Comparison of ENCODE assay signal across 25 mouse cellular contexts in genomic region chr17:44766975-44767374, GRCm38 (mm10). TPM values are rescaled to one million over a fixed set of nuclear protein-coding genes. Genes with fewer than 3 reads are reported as not detected.
A peak's percentile ranks its signal among the peaks of the same experiment; 100 is the strongest.
DNase-seq lines count a peak whose midpoint lies in the region; ATAC-seq and TF ChIP-seq lines count a peak whose summit lies in the region.
"Had no signal": no experiment of that assay in that cellular context is flagged by ENCODE, and none has a peak within 500 bp of the region (broad histone marks: within the 10 kb centered on the region; RNA-seq: fewer than 3 reads in every experiment).

No protein-coding gene starts in this region.

- DNase-seq in lung, adult 2 months = no peak
- DNase-seq in lung, postnatal 36 days = peak; percentile 17
- no peak for DNase-seq in lung, postnatal 25 days (ENCODE audit: low spot score)
- DNase-seq in kidney, adult 11 months = no peak
- no peak for DNase-seq in midbrain, embryonic 14.5 days
- DNase-seq: adrenal gland, postnatal 10 days; adrenal gland, postnatal 36 days; B cell, adult 2 months; cerebellum, adult 18-20 months; cerebellum, adult 9-10 months; cerebellum, postnatal 14 days; forebrain, postnatal 0 days; gastrocnemius, adult 2 months; gastrocnemius, postnatal 14 days; heart, adult 18-20 months; heart, postnatal 14 days; heart, postnatal 4 days had no signal

- no peak for TF ChIP-seq CTCF in lung, adult 2 months (IDR thresholded peaks at IDR 0.05; ENCODE audit: insufficient read depth, low read length)
- no peak for TF ChIP-seq CTCF in embryonic fibroblast, embryonic 13.5 days (IDR thresholded peaks at IDR 0.05; ENCODE audit: borderline replicate concordance, insufficient read depth, low read length)

- H3K27me3 ChIP-seq in lung, embryonic 15.5 days = no peaks in the 10 kb centered on the region
- no peaks in the 10 kb centered on the region for H3K27me3 ChIP-seq in midbrain, embryonic 14.5 days (ENCODE audit: control insufficient read depth, insufficient read depth, low read length)
- H3K27me3 ChIP-seq: heart, embryonic 12.5 days; heart, embryonic 15.5 days; Patski had no signal

- no peak overlapping the region for H3K9ac ChIP-seq in lung, embryonic 15.5 days
- no peak overlapping the region for H3K9ac ChIP-seq in midbrain, embryonic 14.5 days (replicated peaks; ENCODE audit: low read length)
- H3K9ac ChIP-seq: forebrain, postnatal 0 days; heart, embryonic 12.5 days; heart, embryonic 15.5 days; hindbrain, embryonic 14.5 days had no signal

- no peaks in the 10 kb centered on the region for H3K36me3 ChIP-seq in lung, embryonic 15.5 days
- H3K36me3 ChIP-seq in midbrain, embryonic 14.5 days (ENCODE audit: control insufficient read depth, insufficient read depth, low read length) = no peaks in the 10 kb centered on the region
- H3K36me3 ChIP-seq: heart, embryonic 12.5 days; heart, embryonic 15.5 days had no signal

- no peak overlapping the region for H3K4me3 ChIP-seq in lung, embryonic 15.5 days
- H3K4me3 ChIP-seq in lung, adult 2 months (replicated peaks; ENCODE audit: extremely low read depth, low read depth, low read length) = no peak overlapping the region
- H3K4me3 ChIP-seq in embryonic fibroblast, embryonic 13.5 days (ENCODE audit: insufficient read depth, low read length) = no peak overlapping the region
- H3K4me3 ChIP-seq in midbrain, embryonic 14.5 days (replicated peaks; ENCODE audit: low read depth, low read length) = no peak overlapping the region
- H3K4me3 ChIP-seq: gastrocnemius, adult 2 months; heart, embryonic 12.5 days; heart, embryonic 15.5 days had no signal

- H3K9me3 ChIP-seq in lung, embryonic 15.5 days = no peaks in the 10 kb centered on the region
- H3K9me3 ChIP-seq in midbrain, embryonic 14.5 days (ENCODE audit: control insufficient read depth, low read length) = no peaks in the 10 kb centered on the region
- H3K9me3 ChIP-seq: heart, embryonic 12.5 days; heart, embryonic 15.5 days had no signal

- no peak for TF ChIP-seq POLR2A in lung, adult 2 months (IDR thresholded peaks at IDR 0.05; ENCODE audit: borderline replicate concordance, extremely low read depth, low read depth, low read length)
- no peak for TF ChIP-seq POLR2A in embryonic fibroblast, embryonic 13.5 days (IDR thresholded peaks at IDR 0.05; ENCODE audit: low read depth, low read length)

- peak overlapping the region; percentile 24; the same call in 1 of the 2 replicates for H3K27ac ChIP-seq in lung, embryonic 15.5 days
- H3K27ac ChIP-seq in embryonic fibroblast, embryonic 13.5 days (ENCODE audit: insufficient read depth, low read length) = peak overlapping the region; percentile 80
- H3K27ac ChIP-seq in midbrain, embryonic 14.5 days (replicated peaks; ENCODE audit: low read depth, low read length) = no peak overlapping the region
- H3K27ac ChIP-seq: gastrocnemius, adult 2 months; heart, embryonic 15.5 days; hindbrain, embryonic 14.5 days; hindbrain, postnatal 0 days had no signal

- H3K4me1 ChIP-seq in lung, embryonic 15.5 days = no peaks in the 10 kb centered on the region; the same call in 1 of the 2 replicates
- H3K4me1 ChIP-seq in lung, adult 2 months (ENCODE audit: control insufficient read depth, insufficient read depth, low read length) = no peaks in the 10 kb centered on the region
- peaks cover 7% of the 10 kb centered on the region for H3K4me1 ChIP-seq in embryonic fibroblast, embryonic 13.5 days (ENCODE audit: control insufficient read depth, insufficient read depth, low read length)
- H3K4me1 ChIP-seq in midbrain, embryonic 14.5 days (ENCODE audit: control insufficient read depth, insufficient read depth, low read length) = no peaks in the 10 kb centered on the region
- H3K4me1 ChIP-seq: heart, embryonic 12.5 days; heart, embryonic 15.5 days had no signal

- H3K4me2 ChIP-seq in lung, embryonic 15.5 days = no peak overlapping the region
- H3K4me2 ChIP-seq in midbrain, embryonic 14.5 days (ENCODE audit: low read length) = no peak overlapping the region
- H3K4me2 ChIP-seq: heart, embryonic 12.5 days; heart, embryonic 15.5 days; hindbrain, embryonic 14.5 days had no signal

- no peak for ATAC-seq in lung, embryonic 15.5 days (ENCODE audit: borderline replicate concordance, extremely low read depth, low FRiP score, low TSS enrichment)
- ATAC-seq in midbrain, embryonic 14.5 days (ENCODE audit: low FRiP score, low TSS enrichment) = no peak
- ATAC-seq: forebrain, embryonic 14.5 days; forebrain, postnatal 0 days; hindbrain, postnatal 0 days had no signal

- WGBS in lung, embryonic 15.5 days = 47% methylated on average over 2 of the region's 2 CpGs
- WGBS in lung, adult 2 months = 54% methylated on average over 2 of the region's 2 CpGs
- 36% methylated on average over 2 of the region's 2 CpGs for WGBS in midbrain, embryonic 14.5 days

RNA-seq across cellular contexts. Expression of gene Supt3, which starts 10.0 kb away (rescaled TPM):
- polyA plus RNA-seq in lung, embryonic 15.5 days (2015; fragmentation: Nextera tagmentation; extraction: Ambion mirVana) = 19.7 and 21.9 TPM in 2 replicates
- polyA plus RNA-seq in lung, adult 2 months (2012; rRNA removed) = 1.9 and 2.9 TPM in 2 replicates
- polyA plus RNA-seq in embryonic fibroblast, embryonic 13.5 days (2011; ENCODE audit: insufficient read length, low read depth, missing spikeins) = 20.5 and 20.7 TPM in 2 replicates
- 19.9 and 21.9 TPM in 2 replicates for polyA plus RNA-seq in midbrain, embryonic 14.5 days (2014; fragmentation: Nextera tagmentation; extraction: Ambion mirVana)

RNA-seq across cellular contexts. Expression of gene Runx2, which starts 47.6 kb away (rescaled TPM):
- 0.49 and 0.80 TPM in 2 replicates for polyA plus RNA-seq in lung, embryonic 15.5 days (2015; fragmentation: Nextera tagmentation; extraction: Ambion mirVana)
- polyA plus RNA-seq in lung, adult 2 months (2012; rRNA removed) = 5.6 and 6.7 TPM in 2 replicates
- polyA plus RNA-seq in embryonic fibroblast, embryonic 13.5 days (2011; ENCODE audit: insufficient read length, low read depth, missing spikeins) = 26.6 and 38.4 TPM in 2 replicates
- 0.43 and 0.55 TPM in 2 replicates for polyA plus RNA-seq in midbrain, embryonic 14.5 days (2014; fragmentation: Nextera tagmentation; extraction: Ambion mirVana)
